ENCODE assay signal across 8 mouse cellular contexts in the genomic region with DNA sequence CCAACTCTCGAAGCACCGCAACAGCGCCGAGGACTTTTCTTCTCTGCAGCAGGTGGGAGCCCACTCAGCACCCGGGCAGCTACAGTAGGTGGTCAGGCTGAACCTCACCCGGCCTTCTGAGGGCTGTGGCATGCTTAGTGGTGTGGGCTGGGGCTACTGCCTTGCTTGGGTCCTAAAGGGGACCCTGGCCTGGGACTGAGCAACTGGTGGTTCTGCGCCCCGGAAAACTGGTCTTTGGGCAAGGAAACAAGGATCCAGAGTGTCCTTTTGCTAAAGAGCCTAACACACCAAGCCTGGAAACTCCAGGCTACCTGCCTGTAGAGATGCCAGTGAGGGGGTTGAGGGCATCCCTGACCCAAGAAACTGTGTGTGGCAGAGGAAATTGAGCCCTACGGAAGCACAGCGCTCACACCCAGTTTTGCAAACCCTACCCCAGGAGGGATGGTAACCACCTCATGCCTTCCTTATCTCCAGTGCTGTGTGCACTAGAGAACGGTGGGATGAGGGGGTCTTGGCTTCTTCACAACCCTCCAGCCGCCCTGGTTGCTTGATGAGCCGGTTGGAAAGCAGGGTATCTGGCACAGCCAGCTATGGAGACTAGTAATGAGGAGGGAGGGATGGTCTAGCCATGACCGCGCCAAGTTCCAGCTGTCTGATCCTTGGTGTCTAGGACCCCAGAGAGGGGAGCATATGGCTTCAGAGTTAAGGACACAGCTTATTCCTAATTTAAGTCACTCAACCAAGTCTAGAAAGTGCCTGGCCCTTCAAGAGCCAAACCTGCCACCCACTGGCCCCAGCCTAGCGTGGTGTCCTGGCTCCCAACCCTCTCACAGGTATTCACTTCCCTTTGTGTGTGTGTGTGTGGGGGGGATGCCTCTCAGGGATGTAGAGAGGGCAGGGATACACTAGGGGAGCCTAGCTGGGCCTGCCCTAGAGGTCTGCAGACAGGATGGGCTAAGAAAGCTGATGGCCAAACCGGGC. TPM values are rescaled to one million over a fixed set of nuclear protein-coding genes. Genes with fewer than 3 reads are reported as not detected.
DNase-seq lines count a peak whose midpoint lies in the region; ATAC-seq and TF ChIP-seq lines count a peak whose summit lies in the region.

No protein-coding gene starts in this region.

- peak overlapping the region; percentile 79 for H3K27ac ChIP-seq in lung, embryonic 16.5 days (ENCODE audit: low read length)
- peak overlapping the region; percentile 65 for H3K27ac ChIP-seq in forebrain, embryonic 15.5 days (replicated peaks)
- peak overlapping the region; percentile 83 for H3K27ac ChIP-seq in limb, embryonic 12.5 days
- no peak overlapping the region for H3K27ac ChIP-seq in olfactory bulb, adult 2 months (ENCODE audit: insufficient read depth, low read depth, low read length)

- no peak for DNase-seq in lung, postnatal 25 days (ENCODE audit: low spot score)
- DNase-seq in frontal cortex, postnatal 25 days (ENCODE audit: low spot score in 2 of 2), result no peak
- no peak for DNase-seq in cerebellum, postnatal 36 days
- no peak for DNase-seq in ovary, adult 18-20 months (ENCODE audit: low spot score)

- H3K9ac ChIP-seq in lung, embryonic 16.5 days (ENCODE audit: low read length), result peak overlapping the region; percentile 67
- H3K9ac ChIP-seq in forebrain, embryonic 15.5 days (replicated peaks), result peak overlapping the region; percentile 33
- H3K9ac ChIP-seq in limb, embryonic 12.5 days (replicated peaks), result peak overlapping the region; percentile 64

- TF ChIP-seq POLR2A in olfactory bulb, adult 2 months (IDR thresholded peaks at IDR 0.05; ENCODE audit: insufficient read depth, low read depth, low read length), result no peak

- no peak for ATAC-seq in lung, embryonic 16.5 days (ENCODE audit: low read depth)
- ATAC-seq in forebrain, embryonic 15.5 days (replicated peaks), result 0 out of 2 replicates have a peak, but pooled peaks have one; percentile 7
- ATAC-seq in limb, embryonic 12.5 days (ENCODE audit: insufficient number of reproducible peaks, insufficient read depth, low FRiP score, low TSS enrichment, low read depth), result no peak

- WGBS in lung, embryonic 16.5 days, result 24% methylated on average over 17 of the region's 17 CpGs
- 34% methylated on average over 17 of the region's 17 CpGs for WGBS in forebrain, embryonic 15.5 days
- WGBS in limb, embryonic 12.5 days, result 35% methylated on average over 17 of the region's 17 CpGs
- 43% methylated on average over 17 of the region's 17 CpGs for WGBS in olfactory bulb, adult 2 months

- no peaks in the 10 kb centered on the region for H3K27me3 ChIP-seq in lung, embryonic 16.5 days (ENCODE audit: control insufficient read depth, insufficient read depth, low read depth, low read length)
- H3K27me3 ChIP-seq in forebrain, embryonic 15.5 days, result no peaks in the 10 kb centered on the region
- H3K27me3 ChIP-seq in limb, embryonic 12.5 days, result peaks cover 8% of the 10 kb centered on the region; the same call in 1 of the 2 replicates

- no peaks in the 10 kb centered on the region for H3K9me3 ChIP-seq in lung, embryonic 16.5 days (ENCODE audit: control insufficient read depth, low read length)
- H3K9me3 ChIP-seq in forebrain, embryonic 15.5 days, result no peaks in the 10 kb centered on the region
- no peaks in the 10 kb centered on the region for H3K9me3 ChIP-seq in limb, embryonic 12.5 days

- H3K4me3 ChIP-seq in lung, embryonic 16.5 days (ENCODE audit: low read length), result peak overlapping the region; percentile 47
- peak overlapping the region; percentile 38 for H3K4me3 ChIP-seq in forebrain, embryonic 15.5 days
- peak overlapping the region; percentile 41 for H3K4me3 ChIP-seq in limb, embryonic 12.5 days (replicated peaks)
- peak overlapping the region; percentile 18; the same call in 1 of the 2 replicates for H3K4me3 ChIP-seq in olfactory bulb, adult 2 months (ENCODE audit: insufficient read depth, low read depth, low read length)

- H3K36me3 ChIP-seq in lung, embryonic 16.5 days (ENCODE audit: control insufficient read depth, insufficient read depth, low read length), result no peaks in the 10 kb centered on the region
- H3K36me3 ChIP-seq in forebrain, embryonic 15.5 days, result no peaks in the 10 kb centered on the region
- H3K36me3 ChIP-seq in limb, embryonic 12.5 days, result no peaks in the 10 kb centered on the region

- TF ChIP-seq CTCF in olfactory bulb, adult 2 months (IDR thresholded peaks at IDR 0.05; ENCODE audit: insufficient read depth, low read depth, low read length), result no peak

- H3K4me1 ChIP-seq in lung, embryonic 16.5 days (replicated peaks; ENCODE audit: control insufficient read depth, insufficient read depth, low read length), result peaks cover 29% of the 10 kb centered on the region
- peaks cover 25% of the 10 kb centered on the region for H3K4me1 ChIP-seq in forebrain, embryonic 15.5 days
- H3K4me1 ChIP-seq in limb, embryonic 12.5 days (replicated peaks), result peaks cover 33% of the 10 kb centered on the region
- peaks cover 10% of the 10 kb centered on the region for H3K4me1 ChIP-seq in olfactory bulb, adult 2 months (ENCODE audit: control insufficient read depth, insufficient read depth, low read length)

- peak overlapping the region; percentile 58 for H3K4me2 ChIP-seq in lung, embryonic 16.5 days (ENCODE audit: low read depth, low read length)
- H3K4me2 ChIP-seq in forebrain, embryonic 15.5 days (replicated peaks), result peak overlapping the region; percentile 65
- peak overlapping the region; percentile 71 for H3K4me2 ChIP-seq in limb, embryonic 12.5 days

RNA-seq across cellular contexts. Expression of gene Myl9, which starts 0.5 kb away (rescaled TPM):
- 371 and 400 TPM in 2 replicates for polyA plus RNA-seq in lung, embryonic 16.5 days (2015; fragmentation: Nextera tagmentation; extraction: Ambion mirVana)
- 32.2 and 34.2 TPM in 2 replicates for polyA plus RNA-seq in forebrain, embryonic 15.5 days (2015; fragmentation: Nextera tagmentation; extraction: Ambion mirVana)
- polyA plus RNA-seq in limb, embryonic 12.5 days (2016; fragmentation: Nextera tagmentation; extraction: Ambion mirVana), result 103 and 121 TPM in 2 replicates
- polyA plus RNA-seq in olfactory bulb, adult 2 months (2012; ENCODE audit: insufficient read depth, insufficient read length, low replicate concordance, missing spikeins), result not detected in 2 replicates
